Mouse (Mus musculus) heart, embryonic 13.5 days (tissue): ENCODE measurements around the gene Irs3. TPM values are rescaled to one million over a fixed set of nuclear protein-coding genes. Genes with fewer than 3 reads are reported as not detected.
A peak's percentile ranks its signal among the peaks of the same experiment; 100 is the strongest.

Experiments
- ATAC-seq: fragments of 200-750 bp; cut with Nextera tagmentation; 2 replicates; pipeline ENCODE4 v1.8.0; 2017; ENCODE audit warnings: moderate TSS enrichment; ENCODE audit not compliant: insufficient number of reproducible peaks, low FRiP score, low TSS enrichment; ENCODE audit errors: extremely low read depth
- H3K27ac ChIP-seq: fragments of 300-500 bp; sonication (generic); replicated peaks from 2 replicates; pipeline ENCODE4 v1.5.1; 2015; ENCODE audit warnings: moderate library complexity, mild to moderate bottlenecking, inconsistent platforms
- H3K27me3 ChIP-seq: fragments of 300-500 bp; sonication (generic); replicated peaks from 2 replicates; pipeline ENCODE4 v1.6.1; 2015; ENCODE audit warnings: mild to moderate bottlenecking, inconsistent platforms
- H3K36me3 ChIP-seq: fragments of 300-500 bp; sonication (generic); 2 replicates; pipeline ENCODE4 v1.6.1; 2015; ENCODE audit warnings: mild to moderate bottlenecking, inconsistent platforms
- H3K4me1 ChIP-seq: fragments of 300-500 bp; sonication (generic); 2 replicates; pipeline ENCODE4 v1.6.1; 2015; ENCODE audit warnings: inconsistent platforms
- H3K4me2 ChIP-seq: fragments of 300-500 bp; sonication (generic); 2 replicates; pipeline ENCODE4 v1.6.1; 2015; ENCODE audit warnings: inconsistent platforms, mild to moderate bottlenecking, moderate library complexity
- H3K4me3 ChIP-seq: fragments of 300-500 bp; sonication (generic); 2 replicates; pipeline ENCODE4 v1.5.1; 2015; ENCODE audit warnings: moderate library complexity, mild to moderate bottlenecking, inconsistent platforms
- H3K9ac ChIP-seq: fragments of 300-500 bp; sonication (generic); 2 replicates; pipeline ENCODE4 v1.6.1; 2015; ENCODE audit warnings: inconsistent platforms, mild to moderate bottlenecking, moderate library complexity
- H3K9me3 ChIP-seq: fragments of 300-500 bp; sonication (generic); 2 replicates; pipeline ENCODE4 v1.6.1; 2016; ENCODE audit warnings: inconsistent platforms
- WGBS: fragments of 180-500 bp; shearing (Covaris S2); methylation state at CpG from one replicate; pipeline ENCODE4 v1.1.7; 2015; ENCODE audit warnings: mixed read lengths; 5-methylcytosine and 5-hydroxymethylcytosine counted together
- polyA plus RNA-seq: library from polyadenylated mRNA; unstranded; fragments of >200 nt; fragmentation: Nextera tagmentation; extraction: Ambion mirVana; gene quantifications from 2 replicates; pipeline ENCODE4 v1.2.1, GENCODE M21; 2015

Gene Irs3
- polyA plus RNA-seq, 1 experiment from 2014 or later = not detected

GRCm38 (mm10) chr5:137656977-137657376 lies 11.5 kb upstream of the Irs3 start:
- no peaks in the 10 kb centered on the region for H3K9me3 ChIP-seq
- H3K36me3 ChIP-seq = peaks cover 68% of the 10 kb centered on the region
- no peak overlapping the region for H3K4me2 ChIP-seq
- H3K27me3 ChIP-seq = no peaks in the 10 kb centered on the region
- H3K4me3 ChIP-seq = no peak overlapping the region
- WGBS = 29% methylated on average over 6 of the region's 6 CpGs
- 0 out of 2 replicates have a peak, but pooled peaks cover 7% of the 10 kb centered on the region for H3K4me1 ChIP-seq
- H3K9ac ChIP-seq = no peak overlapping the region
- peak overlapping the region; percentile 21; the same call in 1 of the 2 replicates for H3K27ac ChIP-seq
- no peak for ATAC-seq

- H3K9ac ChIP-seq = no peak overlapping the region
- no peak overlapping the region for H3K27ac ChIP-seq
- peaks cover 21% of the 10 kb centered on the region for H3K4me1 ChIP-seq
- no peak overlapping the region for H3K4me3 ChIP-seq
- ATAC-seq = no peak
- 57% methylated on average over 7 of the region's 7 CpGs for WGBS
- H3K9me3 ChIP-seq = no peaks in the 10 kb centered on the region
- H3K27me3 ChIP-seq = no peaks in the 10 kb centered on the region
- H3K36me3 ChIP-seq = peaks cover 57% of the 10 kb centered on the region
- no peak overlapping the region for H3K4me2 ChIP-seq
These were observed 9.2 kb upstream of the Irs3 start for GRCm38 (mm10) chr5:137654746-137655145.

GRCm38 (mm10) chr5:137653366-137653765 lies 7.9 kb upstream of the Irs3 start:
- Histone ChIP-seq H3K9me3 (no peaks in the 10 kb centered on the region), H3K27me3 (no peaks in the 10 kb centered on the region), H3K4me2 (no peak overlapping the region), H3K36me3 (peaks cover 43% of the 10 kb centered on the region), H3K4me1 (peaks cover 32% of the 10 kb centered on the region), H3K9ac (no peak overlapping the region), H3K27ac (no peak overlapping the region), H3K4me3 (no peak overlapping the region)
- 91% methylated on average over 10 of the region's 10 CpGs for WGBS
- no peak for ATAC-seq

- H3K4me2 ChIP-seq = no peak overlapping the region
- no peaks in the 10 kb centered on the region for H3K9me3 ChIP-seq
- H3K4me1 ChIP-seq = peaks cover 41% of the 10 kb centered on the region
- no peak overlapping the region for H3K4me3 ChIP-seq
- H3K9ac ChIP-seq = no peak overlapping the region
- no peaks in the 10 kb centered on the region for H3K27me3 ChIP-seq
- no peak for ATAC-seq
- H3K27ac ChIP-seq = no peak overlapping the region
- 17% methylated on average over 3 of the region's 3 CpGs for WGBS
- peaks cover 37% of the 10 kb centered on the region for H3K36me3 ChIP-seq
These were observed 7.0 kb upstream of the Irs3 start for GRCm38 (mm10) chr5:137652474-137652873.

- ATAC-seq = no peak
- H3K4me2 ChIP-seq = peak overlapping the region; percentile 46
- H3K4me1 ChIP-seq = peaks cover 48% of the 10 kb centered on the region
- H3K27ac ChIP-seq = no peak overlapping the region
- H3K9me3 ChIP-seq = no peaks in the 10 kb centered on the region
- H3K4me3 ChIP-seq = no peak overlapping the region
- WGBS = 13% methylated on average over 17 of the region's 18 CpGs
- peaks cover 27% of the 10 kb centered on the region for H3K36me3 ChIP-seq
- peaks cover 25% of the 10 kb centered on the region for H3K27me3 ChIP-seq
- H3K9ac ChIP-seq = peak overlapping the region; percentile 55
These were observed 4.4 kb upstream of the Irs3 start for GRCm38 (mm10) chr5:137649669-137650571.

GRCm38 (mm10) chr5:137649251-137649650 lies 3.7 kb upstream of the Irs3 start:
- Histone ChIP-seq H3K4me2 (no peak overlapping the region), H3K4me3 (no peak overlapping the region), H3K27me3 (peaks cover 31% of the 10 kb centered on the region), H3K27ac (no peak overlapping the region), H3K9ac (no peak overlapping the region), H3K36me3 (peaks cover 23% of the 10 kb centered on the region), H3K4me1 (peaks cover 49% of the 10 kb centered on the region), H3K9me3 (no peaks in the 10 kb centered on the region)
- WGBS = 41% methylated on average over 4 of the region's 4 CpGs
- ATAC-seq = no peak

- ATAC-seq = no peak
- H3K9ac ChIP-seq = no peak overlapping the region
- H3K4me3 ChIP-seq = no peak overlapping the region
- no peak overlapping the region for H3K4me2 ChIP-seq
- H3K36me3 ChIP-seq = peaks cover 15% of the 10 kb centered on the region
- H3K9me3 ChIP-seq = no peaks in the 10 kb centered on the region
- H3K27me3 ChIP-seq = peaks cover 43% of the 10 kb centered on the region
- 49% methylated on average over 9 of the region's 9 CpGs for WGBS
- H3K27ac ChIP-seq = no peak overlapping the region
- peaks cover 49% of the 10 kb centered on the region for H3K4me1 ChIP-seq
These were observed 2.5 kb upstream of the Irs3 start for GRCm38 (mm10) chr5:137647827-137648601.

- H3K27me3 ChIP-seq = peaks cover 52% of the 10 kb centered on the region
- peak overlapping the region; percentile 75 for H3K4me2 ChIP-seq
- 0 out of 2 replicates have a peak, but pooled peaks have one; percentile 33 for ATAC-seq
- peaks cover 29% of the 10 kb centered on the region for H3K36me3 ChIP-seq
- peak overlapping the region; percentile 51 for H3K4me3 ChIP-seq
- WGBS = 3% methylated on average over 44 of the region's 44 CpGs
- peak overlapping the region; percentile 54 for H3K9ac ChIP-seq
- no peaks in the 10 kb centered on the region for H3K9me3 ChIP-seq
- H3K4me1 ChIP-seq = peaks cover 43% of the 10 kb centered on the region
- H3K27ac ChIP-seq = no peak overlapping the region
These were observed 343 bp downstream of the Irs3 start for GRCm38 (mm10) chr5:137645091-137645651.

GRCm38 (mm10) chr5:137644484-137644883 lies 1.0 kb downstream of the Irs3 start:
- no peak overlapping the region for H3K9ac ChIP-seq
- 41% methylated on average over 19 of the region's 19 CpGs for whole genome bisulfite sequencing
- peaks cover 52% of the 10 kb centered on the region for H3K27me3 ChIP-seq
- peak overlapping the region; percentile 51; the same call in 1 of the 2 replicates for H3K4me3 ChIP-seq
- H3K4me2 ChIP-seq = peak overlapping the region; percentile 75; the same call in 1 of the 2 replicates
- H3K36me3 ChIP-seq = peaks cover 36% of the 10 kb centered on the region
- no peak for ATAC-seq
- no peaks in the 10 kb centered on the region for H3K9me3 ChIP-seq
- no peak overlapping the region for H3K27ac ChIP-seq
- H3K4me1 ChIP-seq = peaks cover 36% of the 10 kb centered on the region

GRCm38 (mm10) chr5:137642886-137643285 lies 2.6 kb downstream of the Irs3 start:
- Histone ChIP-seq H3K27me3 (peaks cover 52% of the 10 kb centered on the region), H3K4me2 (no peak overlapping the region), H3K9me3 (no peaks in the 10 kb centered on the region), H3K36me3 (peaks cover 52% of the 10 kb centered on the region), H3K4me1 (peaks cover 22% of the 10 kb centered on the region), H3K27ac (no peak overlapping the region), H3K9ac (no peak overlapping the region), H3K4me3 (no peak overlapping the region)
- WGBS = 54% methylated on average over 4 of the region's 4 CpGs
- no peak for ATAC-seq

GRCm38 (mm10) chr5:137641054-137641453 lies 4.5 kb downstream of the Irs3 start, which contains the start of gene Sap25:
TSS of gene Sap25 (plus strand) at chr5:137641334.
- peaks cover 38% of the 10 kb centered on the region for H3K27me3 ChIP-seq
- H3K36me3 ChIP-seq = peaks cover 70% of the 10 kb centered on the region
- WGBS = 80% methylated on average over 19 of the region's 19 CpGs
- ATAC-seq = no peak
- no peak within 1 kb of the TSS for H3K4me2 ChIP-seq
- no peak within 1 kb of the TSS for H3K4me3 ChIP-seq
- H3K9me3 ChIP-seq = no peaks in the 10 kb centered on the region
- no peak within 1 kb of the TSS for H3K9ac ChIP-seq
- no peak within 1 kb of the TSS for H3K27ac ChIP-seq
- peaks cover 18% of the 10 kb centered on the region for H3K4me1 ChIP-seq
